Mouse (Mus musculus): Measurements from ENCODE around the gene Sema5a.

Sema5a gene

GRCm38 (mm10) chr15:32459046-32459445, 214.4 kb downstream of the Sema5a start:
- peak; percentile 17 to 46 for DNase-seq

GRCm38 (mm10) chr15:32460238-32460637, 215.6 kb downstream of the Sema5a start:
- no peak for DNase-seq

- no peak for DNase-seq
These were observed 227.0 kb downstream of the Sema5a start for GRCm38 (mm10) chr15:32471480-32472050.

- no peak for DNase-seq
These were observed 236.1 kb downstream of the Sema5a start for GRCm38 (mm10) chr15:32480747-32481146.

- DNase-seq, result no peak
These were observed 240.7 kb downstream of the Sema5a start for GRCm38 (mm10) chr15:32485064-32485964.

GRCm38 (mm10) chr15:32487968-32488367, 243.4 kb downstream of the Sema5a start:
- no peak for DNase-seq

GRCm38 (mm10) chr15:32494219-32494618, 249.6 kb downstream of the Sema5a start:
- no peak for DNase-seq

GRCm38 (mm10) chr15:32494899-32495298, 250.3 kb downstream of the Sema5a start:
- DNase-seq, result no peak

GRCm38 (mm10) chr15:32496880-32497279, 252.3 kb downstream of the Sema5a start:
- DNase-seq, result peak; percentile 75 to 76

GRCm38 (mm10) chr15:32505941-32506340, 261.3 kb downstream of the Sema5a start:
- no peak for DNase-seq

GRCm38 (mm10) chr15:32508282-32508681, 263.7 kb downstream of the Sema5a start:
- DNase-seq, result no peak

- DNase-seq, result no peak
These were observed 270.3 kb downstream of the Sema5a start for GRCm38 (mm10) chr15:32514877-32515276.

- no peak for DNase-seq
These were observed 273.3 kb downstream of the Sema5a start for GRCm38 (mm10) chr15:32517954-32518353.

GRCm38 (mm10) chr15:32532539-32532938, 287.9 kb downstream of the Sema5a start:
- peak in 1 of 2 experiments; percentile 13 for DNase-seq

- peak in 1 of 2 experiments; percentile 50 for DNase-seq
These were observed 289.0 kb downstream of the Sema5a start for GRCm38 (mm10) chr15:32533541-32534080.

GRCm38 (mm10) chr15:32536755-32537503, 292.3 kb downstream of the Sema5a start:
- no peak for DNase-seq

GRCm38 (mm10) chr15:32537504-32537792, 292.8 kb downstream of the Sema5a start:
- no peak for DNase-seq

GRCm38 (mm10) chr15:32538092-32538491, 293.5 kb downstream of the Sema5a start:
- DNase-seq, result no peak

GRCm38 (mm10) chr15:32542746-32543145, 298.1 kb downstream of the Sema5a start:
- no peak for DNase-seq

GRCm38 (mm10) chr15:32543181-32543580, 298.6 kb downstream of the Sema5a start:
- no peak for DNase-seq

GRCm38 (mm10) chr15:32545455-32545854, 300.8 kb downstream of the Sema5a start:
- DNase-seq, result no peak

GRCm38 (mm10) chr15:32546746-32547145, 302.1 kb downstream of the Sema5a start:
- no peak for DNase-seq

- DNase-seq, result peak in 1 of 2 experiments; percentile 40
These were observed 314.3 kb downstream of the Sema5a start for GRCm38 (mm10) chr15:32558925-32559324.

Measured in cerebellum, postnatal 25 days (tissue).